Mouse (Mus musculus) telencephalon, adult 2 months (tissue): Measurements from ENCODE around the gene Large2.

Experiments used
- DNase-seq: peaks from one replicate; pipeline ENCODE4 v3.0.0-alpha.2; 2011; ENCODE audit warnings: low read depth, low spot score

The Large2 gene

GRCm38 (mm10) chr2:92328206-92328605, 46.5 kb downstream of the Large2 start:
- no peak for DNase-seq

GRCm38 (mm10) chr2:92327601-92328000, 47.1 kb downstream of the Large2 start:
- DNase-seq, result no peak

- DNase-seq, result no peak
Measured at GRCm38 (mm10) chr2:92326221-92326620, 48.4 kb downstream of the Large2 start.

- DNase-seq, result no peak
Measured at GRCm38 (mm10) chr2:92325676-92326075, 49.0 kb downstream of the Large2 start.

GRCm38 (mm10) chr2:92322669-92323068, 52.0 kb downstream of the Large2 start:
- DNase-seq, result no peak

GRCm38 (mm10) chr2:92317228-92317627, 57.4 kb downstream of the Large2 start:
- no peak for DNase-seq

- DNase-seq, result no peak
Measured at GRCm38 (mm10) chr2:92316652-92317051, 58.0 kb downstream of the Large2 start.
